ENCODE assay signal across 12 mouse cellular contexts in the genomic region with DNA sequence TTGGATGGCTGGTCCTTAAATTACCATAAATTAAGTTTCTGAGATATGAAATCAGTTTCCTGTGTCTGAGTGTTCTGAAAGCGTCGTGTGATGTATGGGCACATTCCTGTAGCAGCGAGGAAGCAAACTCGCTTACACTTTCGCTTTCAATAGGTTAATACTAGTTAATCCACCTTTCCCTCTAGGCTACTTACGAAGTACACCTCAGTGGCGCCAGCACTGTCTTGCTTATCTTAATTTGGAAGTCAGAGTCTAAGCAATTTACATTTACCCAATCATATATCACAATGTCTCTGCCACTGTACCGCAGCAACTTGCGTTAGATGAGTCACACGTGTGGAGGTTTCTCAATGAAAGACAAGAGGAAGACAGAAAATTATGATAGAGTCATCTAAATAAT. TPM values are rescaled to one million over a fixed set of nuclear protein-coding genes. Genes with fewer than 3 reads are reported as not detected.
DNase-seq lines count a peak whose midpoint lies in the region; ATAC-seq and TF ChIP-seq lines count a peak whose summit lies in the region.
"Had no signal": no experiment of that assay in that cellular context is flagged by ENCODE, and none has a peak within 500 bp of the region (broad histone marks: within the 10 kb centered on the region; RNA-seq: fewer than 3 reads in every experiment).

No protein-coding gene starts in this region.

- no peak for TF ChIP-seq CTCF in spleen, adult 2 months (IDR thresholded peaks at IDR 0.05; ENCODE audit: extremely low read depth, insufficient read depth, insufficient read length, insufficient replicate concordance)

- peak overlapping the region; percentile 24; the same call in 1 of the 2 replicates for H3K4me2 ChIP-seq in heart, embryonic 15.5 days
- H3K4me2 ChIP-seq in intestine, embryonic 16.5 days (ENCODE audit: low read depth, low read length): peak overlapping the region; percentile 26
- H3K4me2 ChIP-seq: midbrain, embryonic 15.5 days had no signal

- no peak overlapping the region for H3K9ac ChIP-seq in heart, embryonic 15.5 days
- no peak overlapping the region for H3K9ac ChIP-seq in intestine, embryonic 16.5 days (ENCODE audit: low read depth, low read length)
- H3K9ac ChIP-seq: midbrain, embryonic 15.5 days had no signal

- no peak overlapping the region for H3K4me3 ChIP-seq in heart, embryonic 15.5 days
- peak overlapping the region; percentile 21; the same call in 1 of the 2 replicates for H3K4me3 ChIP-seq in spleen, adult 2 months (ENCODE audit: extremely low read depth, insufficient read depth, insufficient read length)
- peak overlapping the region; percentile 25 for H3K4me3 ChIP-seq in intestine, embryonic 16.5 days (ENCODE audit: low read length)
- H3K4me3 ChIP-seq: midbrain, embryonic 15.5 days had no signal

- H3K36me3 ChIP-seq in heart, embryonic 15.5 days: no peaks in the 10 kb centered on the region
- no peaks in the 10 kb centered on the region for H3K36me3 ChIP-seq in spleen, adult 2 months (ENCODE audit: control insufficient read depth, insufficient read depth, low read length)
- no peaks in the 10 kb centered on the region for H3K36me3 ChIP-seq in intestine, embryonic 16.5 days (ENCODE audit: control insufficient read depth, insufficient read depth, low read length)
- H3K36me3 ChIP-seq: midbrain, embryonic 15.5 days had no signal

- WGBS in heart, embryonic 15.5 days: 71% methylated on average over 10 of the region's 10 CpGs
- WGBS in spleen, adult 2 months: 23% methylated on average over 10 of the region's 10 CpGs
- WGBS in intestine, embryonic 16.5 days: 54% methylated on average over 10 of the region's 10 CpGs

- no peak for ATAC-seq in heart, embryonic 15.5 days (replicated peaks; ENCODE audit: insufficient number of reproducible peaks, insufficient read depth, low FRiP score, low read depth)
- peak; percentile 33; the same call in 1 of the 2 replicates for ATAC-seq in intestine, embryonic 16.5 days

- intact Hi-C loops in heart, postnatal 36 days (cut with DNase I): loop anchor here (10.0 kb wide), 1 partner anchor 1238 kb away; no protein-coding TSS in a partner anchor

- no peak for TF ChIP-seq POLR2A in spleen, adult 2 months (IDR thresholded peaks at IDR 0.05; ENCODE audit: low read depth, low read length)

- no peak overlapping the region for H3K27ac ChIP-seq in heart, embryonic 15.5 days
- H3K27ac ChIP-seq in spleen, adult 2 months (ENCODE audit: insufficient read depth, low read length): no peak overlapping the region
- H3K27ac ChIP-seq in intestine, embryonic 16.5 days (ENCODE audit: low read length): no peak overlapping the region
- H3K27ac ChIP-seq: midbrain, embryonic 15.5 days had no signal

- no peaks in the 10 kb centered on the region for H3K27me3 ChIP-seq in heart, embryonic 15.5 days
- no peaks in the 10 kb centered on the region for H3K27me3 ChIP-seq in spleen, adult 2 months (ENCODE audit: control insufficient read depth, insufficient read depth, low read length)
- no peaks in the 10 kb centered on the region for H3K27me3 ChIP-seq in intestine, embryonic 16.5 days (replicated peaks; ENCODE audit: control insufficient read depth, insufficient read depth, low read length)
- H3K27me3 ChIP-seq: midbrain, embryonic 15.5 days had no signal

- no peaks in the 10 kb centered on the region for H3K4me1 ChIP-seq in heart, embryonic 15.5 days (replicated peaks)
- peaks cover 4% of the 10 kb centered on the region; the same call in 1 of the 2 replicates for H3K4me1 ChIP-seq in spleen, adult 2 months (ENCODE audit: control insufficient read depth, insufficient read depth, insufficient read length)
- 0 out of 2 replicates have a peak, but pooled peaks cover 2% of the 10 kb centered on the region for H3K4me1 ChIP-seq in intestine, embryonic 16.5 days (ENCODE audit: control insufficient read depth, insufficient read depth, low read length)

- no peak for DNase-seq in heart, postnatal 36 days
- no peak for DNase-seq in spleen, adult 2 months (ENCODE audit: low read depth in 1 of 2, low spot score in 2 of 2)
- no peak for DNase-seq in spleen, postnatal 36 days (ENCODE audit: low spot score in 2 of 2)
- no peak for DNase-seq in layer of hippocampus, postnatal 25 days (ENCODE audit: extremely low spot score in 1 of 2, low spot score in 1 of 2)
- DNase-seq in adipocyte (ENCODE audit: low spot score): no peak
- no peak for DNase-seq in right cerebral cortex, postnatal 10 days (ENCODE audit: low spot score in 2 of 2)

- no peaks in the 10 kb centered on the region for H3K9me3 ChIP-seq in heart, embryonic 15.5 days (replicated peaks)
- no peaks in the 10 kb centered on the region for H3K9me3 ChIP-seq in intestine, embryonic 16.5 days (ENCODE audit: control insufficient read depth, low read length)
- H3K9me3 ChIP-seq: midbrain, embryonic 15.5 days had no signal

RNA-seq across cellular contexts. Expression of a gene that starts 36.3 kb away (rescaled TPM):
- not detected in 2 replicates for polyA plus RNA-seq in heart, embryonic 15.5 days (2015; fragmentation: Nextera tagmentation; extraction: Ambion mirVana)
- total RNA-seq in heart, postnatal 36 days (2021): not detected
- polyA plus RNA-seq in spleen, adult 2 months (2012; rRNA removed): not detected in 2 replicates
- not detected in 2 replicates for polyA plus RNA-seq in intestine, embryonic 16.5 days (2015; fragmentation: Nextera tagmentation; extraction: Ambion mirVana)
- total RNA-seq in layer of hippocampus, postnatal 25 days (2021): not detected
- total RNA-seq: adrenal gland, adult 18-20 months had no signal
- polyA plus RNA-seq: embryonic facial prominence, embryonic 11.5 days; limb, embryonic 11.5 days had no signal

RNA-seq across cellular contexts. Expression of a gene that starts 59.0 kb away (rescaled TPM):
- polyA plus RNA-seq in heart, embryonic 15.5 days (2015; fragmentation: Nextera tagmentation; extraction: Ambion mirVana): 186 and 205 TPM in 2 replicates
- 100 to 1,000 TPM; 170 to 180 TPM for total RNA-seq in heart, postnatal 36 days (2021)
- 8.2 and 12.1 TPM in 2 replicates for polyA plus RNA-seq in spleen, adult 2 months (2012; rRNA removed)
- 153 and 180 TPM in 2 replicates for polyA plus RNA-seq in intestine, embryonic 16.5 days (2015; fragmentation: Nextera tagmentation; extraction: Ambion mirVana)
- 10 to 100 TPM; 60.1 to 75.7 TPM for total RNA-seq in layer of hippocampus, postnatal 25 days (2021)

RNA-seq across cellular contexts. Expression of a gene that starts 60.0 kb away (rescaled TPM):
- polyA plus RNA-seq in heart, embryonic 15.5 days (2015; fragmentation: Nextera tagmentation; extraction: Ambion mirVana): 26.7 and 27.0 TPM in 2 replicates
- total RNA-seq in heart, postnatal 36 days (2021): 10 to 100 TPM; 14.5 to 17.2 TPM
- 3.6 and 4.2 TPM in 2 replicates for polyA plus RNA-seq in spleen, adult 2 months (2012; rRNA removed)
- polyA plus RNA-seq in intestine, embryonic 16.5 days (2015; fragmentation: Nextera tagmentation; extraction: Ambion mirVana): 36.6 and 37.0 TPM in 2 replicates
- 10 to 100 TPM; 54.8 to 55.7 TPM for total RNA-seq in layer of hippocampus, postnatal 25 days (2021)

Comparison
In these comparisons a context has a peak if more than half of its experiments do, and no peak if none do; other contexts are left out.
1. RNA of a gene that starts 59.0 kb away (polyA plus RNA-seq): 186 to 205 TPM in heart, embryonic 15.5 days and 153 to 180 TPM in intestine, embryonic 16.5 days; 8.2 to 12.1 TPM in spleen, adult 2 months; every median in the first group is over 10 times any median in the second.